Mouse (Mus musculus) midbrain, embryonic 16.5 days (tissue): Measurements from ENCODE around the gene Ablim2. TPM values are rescaled to one million over a fixed set of nuclear protein-coding genes. Genes with fewer than 3 reads are reported as not detected.

Experiments
- ATAC-seq: fragments of 200-750 bp; cut with Nextera tagmentation; 2 replicates; pipeline ENCODE4 v1.8.0; 2017; ENCODE audit warnings: moderate TSS enrichment
- H3K27ac ChIP-seq: fragments of 300-500 bp; sonication (generic); 2 replicates; pipeline ENCODE4 v1.5.1; 2014; ENCODE audit warnings: mild to moderate bottlenecking, low read length, mixed read lengths
- H3K27me3 ChIP-seq: fragments of 300-500 bp; sonication (generic); 2 replicates; pipeline ENCODE4 v1.6.1; 2014; ENCODE audit warnings: low read depth, low read length, mixed read lengths; ENCODE audit not compliant: control insufficient read depth, insufficient read depth
- H3K36me3 ChIP-seq: fragments of 300-500 bp; sonication (generic); 2 replicates; pipeline ENCODE4 v1.6.1; 2014; ENCODE audit warnings: mild to moderate bottlenecking, low read length, moderate library complexity, mixed read lengths; ENCODE audit not compliant: control insufficient read depth, insufficient read depth
- H3K4me1 ChIP-seq: fragments of 300-500 bp; sonication (generic); 2 replicates; pipeline ENCODE4 v1.6.1; 2014; ENCODE audit warnings: mild to moderate bottlenecking, low read length, mixed read lengths; ENCODE audit not compliant: control insufficient read depth, insufficient read depth
- H3K4me2 ChIP-seq: fragments of 300-500 bp; sonication (generic); 2 replicates; pipeline ENCODE4 v1.6.1; 2014; ENCODE audit warnings: mild to moderate bottlenecking, low read length, mixed read lengths
- H3K4me3 ChIP-seq: fragments of 300-500 bp; sonication (generic); 2 replicates; pipeline ENCODE4 v1.5.1; 2014; ENCODE audit warnings: low read depth, mild to moderate bottlenecking, low read length, moderate library complexity, mixed read lengths
- H3K9ac ChIP-seq: fragments of 300-500 bp; sonication (generic); 2 replicates; pipeline ENCODE4 v1.6.1; 2014; ENCODE audit warnings: low read depth, low read length, mixed read lengths
- H3K9me3 ChIP-seq: fragments of 300-500 bp; sonication (generic); replicated peaks from 2 replicates; pipeline ENCODE4 v1.6.1; 2014; ENCODE audit warnings: mild to moderate bottlenecking, low read length, mixed read lengths; ENCODE audit not compliant: control insufficient read depth, poor library complexity, severe bottlenecking
- WGBS: fragments of 180-500 bp; shearing (Covaris S2); extraction: QIAGEN DNeasy Blood & Tissue Kit; methylation state at CpG from one replicate; pipeline ENCODE4 v1.1.7; 2014; 5-methylcytosine and 5-hydroxymethylcytosine counted together
- polyA plus RNA-seq: library from polyadenylated mRNA; unstranded; fragments of >200 nt; fragmentation: Nextera tagmentation; extraction: Ambion mirVana; gene quantifications from 2 replicates; pipeline ENCODE4 v1.2.1, GENCODE M21; 2015

Gene Ablim2
- 29.4 and 36.2 TPM in 2 replicates for polyA plus RNA-seq

DNA sequence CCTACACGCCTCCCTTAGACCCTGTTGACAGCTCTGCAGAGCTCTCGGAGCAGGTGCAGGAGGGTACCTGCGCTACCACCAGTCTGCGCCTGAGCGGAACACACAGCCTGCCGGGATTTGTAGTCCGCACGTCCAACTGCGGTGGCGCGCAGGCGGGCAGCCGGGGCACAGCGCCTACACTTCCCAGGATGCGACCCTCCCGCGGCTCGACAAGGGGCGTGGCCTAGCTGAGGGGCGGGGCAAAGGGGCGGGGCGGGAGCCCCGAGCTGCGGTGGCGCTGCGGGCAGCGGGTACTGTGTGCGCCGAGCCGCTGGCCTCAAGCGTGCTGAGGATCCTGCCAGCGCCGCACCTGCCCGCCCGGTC, at the start of gene Ablim2:
Gene Ablim2 (plus strand): TSS at position 242 of the 363 bp plus-strand sequence.
- Histone ChIP-seq H3K27ac (peak within 1 kb of the TSS; percentile 78), H3K36me3 (no peaks in the 10 kb centered on the region), H3K4me1 (peaks cover 15% of the 10 kb centered on the region)

DNA sequence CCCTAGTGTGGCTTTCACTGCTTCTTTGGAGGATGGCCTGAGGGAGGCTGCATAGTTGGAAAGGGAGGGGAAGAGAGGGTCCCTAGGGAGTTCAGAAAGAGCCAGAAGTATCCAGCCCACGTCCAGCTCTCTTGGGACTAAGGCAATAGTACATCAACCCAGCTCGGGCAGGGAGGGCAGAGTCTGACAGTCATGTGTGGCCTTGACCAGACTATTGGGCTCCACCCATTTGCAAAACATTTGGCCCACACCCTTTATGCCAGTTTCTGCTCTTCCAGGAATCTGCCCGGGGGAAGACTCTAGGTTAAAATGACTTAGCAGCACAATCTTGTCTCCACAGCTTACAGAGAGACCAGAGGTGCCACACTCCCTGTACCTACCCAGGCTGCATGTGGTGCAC, 47.2 kb upstream of the Ablim2 start:
- no peak overlapping the region for H3K9ac ChIP-seq
- no peak overlapping the region for H3K27ac ChIP-seq
- H3K27me3 ChIP-seq = no peaks in the 10 kb centered on the region
- no peaks in the 10 kb centered on the region for H3K36me3 ChIP-seq
- ATAC-seq = no peak
- no peak overlapping the region for H3K4me3 ChIP-seq
- WGBS = 74% methylated on average over 3 of the region's 3 CpGs
- no peaks in the 10 kb centered on the region for H3K9me3 ChIP-seq
- H3K4me1 ChIP-seq = peaks cover 3% of the 10 kb centered on the region; the same call in 1 of the 2 replicates
- H3K4me2 ChIP-seq = no peak overlapping the region

More for the DNA sequence above, at the start of gene Ablim2:
- Histone ChIP-seq H3K27me3 (peaks cover 18% of the 10 kb centered on the region), H3K9ac (peak within 1 kb of the TSS; percentile 73), H3K4me3 (peak within 1 kb of the TSS; percentile 64), H3K4me2 (peak within 1 kb of the TSS; percentile 80), H3K9me3 (no peaks in the 10 kb centered on the region)
- peak; percentile 97 for ATAC-seq
- WGBS = under 1% methylated on average over 24 of the region's 35 CpGs

DNA sequence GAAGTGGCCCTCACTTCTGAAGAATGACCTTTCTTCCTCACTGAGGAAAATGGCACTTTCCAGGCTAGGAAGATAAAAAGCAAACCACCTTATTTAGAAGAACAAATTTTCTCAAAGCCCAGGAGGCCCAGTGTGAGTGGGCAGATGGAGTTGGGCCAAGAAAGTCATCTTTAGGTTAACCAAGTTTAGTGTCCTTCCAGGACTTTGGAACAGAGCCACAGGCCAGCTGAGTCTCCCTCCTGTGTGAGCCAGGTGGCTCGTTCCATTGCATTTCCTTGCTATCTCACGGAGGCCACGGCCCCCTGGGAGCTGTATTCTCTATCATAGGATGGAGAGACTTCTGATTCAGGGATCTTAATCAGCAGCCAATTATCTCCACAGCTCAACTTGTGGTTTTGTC, 46.7 kb upstream of the Ablim2 start:
- 49% methylated on average over 3 of the region's 3 CpGs for WGBS
- H3K36me3 ChIP-seq = no peaks in the 10 kb centered on the region
- ATAC-seq = no peak

DNA sequence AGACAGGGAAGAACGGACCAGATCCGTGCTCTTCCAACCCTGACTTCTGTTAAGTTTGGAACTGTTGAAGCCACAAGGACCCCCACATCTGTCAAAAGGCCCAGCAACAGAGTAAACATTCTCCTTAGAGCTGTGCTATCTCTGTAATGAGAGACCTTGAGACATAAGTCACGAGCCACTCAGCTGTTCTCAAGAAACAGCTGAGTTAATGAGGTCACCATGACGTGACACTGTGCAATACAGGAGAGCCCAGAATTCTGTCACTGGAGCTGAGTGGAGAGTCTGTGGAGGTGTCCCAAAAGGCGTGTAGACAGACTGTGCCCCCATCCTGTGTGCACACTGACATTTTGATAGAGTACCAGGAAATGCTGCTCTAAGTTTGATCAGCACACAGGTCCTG, 45.2 kb upstream of the Ablim2 start:
- WGBS = 70% methylated on average over 5 of the region's 5 CpGs
- Histone ChIP-seq H3K4me3 (no peak overlapping the region), H3K27me3 (no peaks in the 10 kb centered on the region)

More for the DNA sequence above, 46.7 kb upstream of the Ablim2 start:
- Histone ChIP-seq H3K9me3 (no peaks in the 10 kb centered on the region), H3K4me3 (no peak overlapping the region), H3K27me3 (no peaks in the 10 kb centered on the region), H3K4me1 (peaks cover 3% of the 10 kb centered on the region; the same call in 1 of the 2 replicates), H3K27ac (no peak overlapping the region), H3K9ac (no peak overlapping the region), H3K4me2 (no peak overlapping the region)

DNA sequence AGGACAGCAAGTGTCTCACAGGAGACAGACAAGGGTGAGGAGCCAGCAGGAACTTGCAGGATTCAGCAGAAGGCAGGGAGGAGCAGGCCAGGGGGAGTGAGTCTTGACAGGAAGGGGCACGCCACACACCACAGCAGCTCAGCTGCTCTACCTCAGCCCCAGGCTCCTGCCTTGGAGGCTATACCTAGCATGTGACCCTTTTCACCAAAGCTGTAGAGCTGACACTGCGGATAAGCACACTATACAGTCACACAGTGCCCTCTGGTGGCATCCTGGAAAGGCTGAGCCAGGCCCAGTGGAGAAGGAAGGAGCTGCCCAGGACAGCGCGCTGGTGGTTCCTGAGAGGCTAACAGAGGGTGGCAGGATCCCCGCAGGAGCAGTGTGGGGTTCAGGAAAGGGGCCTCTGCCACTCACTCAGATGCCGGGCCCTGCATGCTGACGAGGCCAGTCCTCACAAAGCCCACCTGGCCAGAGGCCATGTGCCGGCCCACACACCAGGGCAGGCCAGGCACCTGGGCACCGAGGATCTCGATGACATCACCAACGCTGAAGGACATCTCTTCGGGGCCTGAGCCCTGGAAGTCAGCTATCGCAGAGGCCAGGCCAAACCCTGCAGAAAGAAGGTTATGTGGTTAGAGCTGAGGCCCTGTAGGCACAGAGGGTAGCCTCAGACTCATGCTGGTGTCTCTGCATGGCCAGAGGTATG, 43.9 kb upstream of the Ablim2 start:
- Histone ChIP-seq H3K9ac (0 out of 2 replicates have a peak overlapping the region, but pooled peaks have one; percentile 21), H3K4me2 (no peak overlapping the region), H3K4me1 (peaks cover 3% of the 10 kb centered on the region; the same call in 1 of the 2 replicates), H3K36me3 (no peaks in the 10 kb centered on the region), H3K9me3 (no peaks in the 10 kb centered on the region), H3K27me3 (no peaks in the 10 kb centered on the region), H3K4me3 (no peak overlapping the region), H3K27ac (no peak overlapping the region)
- 49% methylated on average over 13 of the region's 13 CpGs for WGBS
- peak; percentile 94 for ATAC-seq

More for the DNA sequence above, 45.2 kb upstream of the Ablim2 start:
- H3K27ac ChIP-seq = no peak overlapping the region
- no peak overlapping the region for H3K4me2 ChIP-seq
- H3K9me3 ChIP-seq = no peaks in the 10 kb centered on the region
- no peak overlapping the region for H3K9ac ChIP-seq
- ATAC-seq = no peak
- no peaks in the 10 kb centered on the region for H3K36me3 ChIP-seq
- peaks cover 3% of the 10 kb centered on the region; the same call in 1 of the 2 replicates for H3K4me1 ChIP-seq

DNA sequence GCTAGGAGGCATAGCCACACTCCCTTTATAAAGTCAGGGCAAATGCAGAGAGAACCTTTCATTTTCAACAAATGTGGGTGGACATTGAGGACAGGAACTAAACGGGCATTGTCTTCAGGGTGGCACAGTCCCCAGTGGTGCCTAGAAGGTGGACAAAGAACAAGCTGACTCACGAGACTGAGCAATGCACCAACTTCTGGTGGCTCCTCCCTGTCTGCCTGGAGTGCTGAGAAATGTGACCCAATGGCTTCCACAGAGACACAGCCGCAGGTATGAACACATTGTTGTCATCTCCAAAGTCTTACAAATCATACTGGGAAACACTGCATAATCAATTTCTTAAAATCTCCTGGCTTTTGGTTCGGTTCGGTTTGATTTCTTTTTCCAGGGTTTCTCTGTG, 40.2 kb upstream of the Ablim2 start:
- H3K4me1 ChIP-seq = no peaks in the 10 kb centered on the region
- no peak overlapping the region for H3K4me2 ChIP-seq
- H3K4me3 ChIP-seq = no peak overlapping the region
- no peaks in the 10 kb centered on the region for H3K9me3 ChIP-seq
- H3K27ac ChIP-seq = no peak overlapping the region
- 77% methylated on average over 5 of the region's 5 CpGs for WGBS
- H3K9ac ChIP-seq = no peak overlapping the region
- no peak for ATAC-seq
- no peaks in the 10 kb centered on the region for H3K36me3 ChIP-seq
- no peaks in the 10 kb centered on the region for H3K27me3 ChIP-seq

DNA sequence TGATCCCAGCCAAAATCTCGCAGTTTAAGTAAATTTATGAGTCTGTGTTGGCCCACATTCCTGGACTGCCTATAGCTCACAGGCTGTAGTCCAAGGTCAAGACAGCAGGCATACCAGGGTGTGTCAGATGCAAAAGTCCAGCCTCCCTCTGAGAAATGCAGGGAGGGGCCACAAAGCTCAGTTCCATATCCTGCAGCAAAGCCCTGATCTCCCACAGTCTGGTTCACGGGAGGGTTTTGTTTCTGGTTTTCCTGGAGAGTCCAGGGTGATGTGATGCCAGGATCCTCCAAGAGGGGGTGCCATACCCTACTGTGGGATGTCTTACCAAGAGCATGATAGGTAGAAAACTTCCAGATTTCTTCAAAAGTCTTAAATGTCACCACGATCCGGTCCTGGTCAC, 39.7 kb upstream of the Ablim2 start:
- H3K9me3 ChIP-seq = no peaks in the 10 kb centered on the region
- H3K4me1 ChIP-seq = no peaks in the 10 kb centered on the region
- no peak overlapping the region for H3K4me2 ChIP-seq
- H3K36me3 ChIP-seq = no peaks in the 10 kb centered on the region
- H3K9ac ChIP-seq = no peak overlapping the region
- H3K4me3 ChIP-seq = no peak overlapping the region
- no peak overlapping the region for H3K27ac ChIP-seq
- ATAC-seq = no peak
- 62% methylated on average over 4 of the region's 4 CpGs for WGBS
- no peaks in the 10 kb centered on the region for H3K27me3 ChIP-seq

DNA sequence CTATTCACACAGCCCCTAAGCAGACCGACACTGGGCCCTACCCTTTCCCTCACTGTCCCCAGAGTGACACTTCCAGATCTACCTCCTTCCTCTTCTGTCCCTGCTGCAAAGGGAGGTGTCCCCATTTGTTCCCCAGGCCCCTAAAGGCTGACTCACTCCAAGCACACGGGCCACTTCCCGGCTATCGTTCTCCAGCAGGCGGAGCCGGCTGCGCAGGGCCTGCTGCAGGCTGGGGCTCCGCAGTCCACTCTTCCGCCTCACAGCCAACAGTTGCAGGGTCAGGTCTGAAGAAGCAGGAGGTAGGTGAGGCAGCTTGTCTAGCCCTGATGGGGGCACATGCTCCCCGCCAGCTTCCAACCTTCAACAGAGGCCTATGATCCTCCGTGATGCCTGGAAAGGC, 38.9 kb upstream of the Ablim2 start:
- Histone ChIP-seq H3K27ac (no peak overlapping the region), H3K27me3 (no peaks in the 10 kb centered on the region), H3K4me2 (no peak overlapping the region), H3K9ac (no peak overlapping the region), H3K9me3 (no peaks in the 10 kb centered on the region), H3K36me3 (no peaks in the 10 kb centered on the region), H3K4me3 (no peak overlapping the region), H3K4me1 (no peaks in the 10 kb centered on the region)
- 83% methylated on average over 11 of the region's 11 CpGs for WGBS
- no peak for ATAC-seq

DNA sequence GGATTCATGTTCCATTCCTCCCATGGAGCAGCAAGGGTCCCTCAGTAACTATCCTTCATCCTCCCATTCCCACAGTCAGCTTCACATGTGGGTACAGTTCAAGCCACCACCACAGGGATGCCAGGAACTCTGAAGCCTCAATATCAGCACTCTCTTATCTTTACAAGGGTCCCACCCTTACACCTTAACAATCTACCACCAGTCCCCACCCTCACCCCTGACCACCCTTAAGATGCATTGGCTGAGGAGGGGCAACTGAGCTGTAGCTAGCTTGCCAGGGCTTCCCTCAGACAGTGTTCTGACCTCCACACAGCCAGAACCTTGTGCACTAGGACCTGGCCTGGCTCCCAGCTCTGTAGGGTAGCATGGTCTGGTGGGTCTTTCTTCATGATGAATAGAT, 38.3 kb upstream of the Ablim2 start:
- no peak overlapping the region for H3K4me2 ChIP-seq
- ATAC-seq = no peak
- no peak overlapping the region for H3K4me3 ChIP-seq
- no peak overlapping the region for H3K9ac ChIP-seq
- H3K4me1 ChIP-seq = no peaks in the 10 kb centered on the region
- no peaks in the 10 kb centered on the region for H3K27me3 ChIP-seq
- H3K9me3 ChIP-seq = no peaks in the 10 kb centered on the region
- H3K36me3 ChIP-seq = no peaks in the 10 kb centered on the region
- H3K27ac ChIP-seq = no peak overlapping the region
